Mouse (Mus musculus): Measurements from ENCODE around the gene Mrtfa. TPM values are rescaled to one million over a fixed set of nuclear protein-coding genes. Genes with fewer than 3 reads are reported as not detected.
"Not testable (repeated sequence)": the region's sequence is repeated elsewhere in the genome, so short reads cannot be mapped to it uniquely, and the experiment has no call there.

Mrtfa gene
- polyA plus RNA-seq, 1 experiment from 2014 or later: 25.8 TPM

DNA sequence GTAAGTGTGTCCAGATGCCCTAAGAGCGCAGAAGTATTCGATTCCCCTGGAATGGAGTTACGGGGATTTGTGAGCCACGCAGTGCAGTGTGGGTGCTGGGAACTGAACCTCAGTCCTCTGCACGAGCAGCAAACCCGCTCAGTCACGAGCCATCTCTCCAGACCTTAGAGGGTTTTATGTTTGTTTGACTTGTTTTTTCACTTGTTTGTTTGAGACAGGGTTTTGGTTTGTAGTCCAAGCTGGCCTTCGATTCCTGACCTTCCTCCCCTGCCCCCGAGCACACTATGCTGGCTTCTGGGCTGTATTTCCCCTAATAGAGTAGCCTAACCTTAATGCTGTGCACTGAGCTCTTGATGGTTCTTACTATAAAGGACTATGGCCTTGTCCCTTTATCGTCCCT, 34.5 kb upstream of the Mrtfa start:
- 89% methylated on average over 10 of the region's 10 CpGs for WGBS
- ATAC-seq (ENCODE audit: low FRiP score, low read depth): no peak
- Histone ChIP-seq H3K4me3 (no peak overlapping the region), H3K27ac (no peak overlapping the region), H3K4me2 (replicated peaks) (no peak overlapping the region), H3K9ac (no peak overlapping the region), H3K36me3 (no peaks in the 10 kb centered on the region), H3K27me3 (no peaks in the 10 kb centered on the region), H3K9me3 (no peaks in the 10 kb centered on the region), H3K4me1 (no peaks in the 10 kb centered on the region)

DNA sequence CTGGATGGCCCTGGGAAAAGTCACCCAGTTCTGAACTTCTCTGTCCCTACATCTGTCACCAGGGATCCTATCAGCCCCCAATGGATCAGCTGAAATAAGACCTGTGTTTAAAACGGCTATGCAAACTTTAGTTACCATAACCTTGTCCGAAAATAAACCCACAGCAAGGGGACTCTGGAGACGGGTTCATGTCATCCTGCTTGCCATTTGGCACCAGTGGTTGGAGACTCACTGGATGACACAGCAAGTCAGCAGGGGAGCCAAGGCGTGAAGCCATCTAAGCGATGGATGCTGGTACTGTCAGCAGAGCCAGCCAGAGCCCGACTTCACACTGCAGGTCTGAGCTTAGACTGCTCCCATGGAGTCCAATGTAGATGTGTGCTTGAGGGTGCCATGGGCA, 30.9 kb upstream of the Mrtfa start:
- whole genome bisulfite sequencing: 63% methylated on average over 6 of the region's 6 CpGs
- no peak overlapping the region for H3K4me2 ChIP-seq (replicated peaks)
- ATAC-seq (ENCODE audit: low FRiP score, low read depth): no peak
- H3K9me3 ChIP-seq: no peaks in the 10 kb centered on the region
- no peaks in the 10 kb centered on the region for H3K27me3 ChIP-seq
- no peak overlapping the region for H3K4me3 ChIP-seq
- H3K9ac ChIP-seq: no peak overlapping the region
- H3K27ac ChIP-seq: no peak overlapping the region
- H3K4me1 ChIP-seq: no peaks in the 10 kb centered on the region
- H3K36me3 ChIP-seq: no peaks in the 10 kb centered on the region

DNA sequence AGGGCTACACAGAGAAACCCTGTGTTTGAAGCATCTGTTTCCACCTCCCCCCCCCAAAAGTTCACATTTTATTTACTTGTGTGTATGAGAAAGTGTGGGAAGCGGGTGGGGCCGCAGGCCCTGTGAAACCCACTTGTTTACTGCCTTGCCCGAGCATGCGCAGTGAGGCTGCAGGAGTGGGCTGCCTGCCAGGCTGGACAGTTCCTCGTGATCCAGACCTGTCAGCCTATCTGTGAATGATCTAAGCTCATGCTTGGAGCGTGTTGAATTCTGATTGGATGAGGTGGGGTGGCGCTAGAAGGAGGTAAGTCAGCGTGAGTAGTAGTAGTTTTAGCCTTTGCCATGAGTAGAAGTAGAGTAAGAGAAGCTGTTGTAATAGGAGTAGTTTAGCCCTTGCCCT, 29.5 kb upstream of the Mrtfa start:
- H3K27me3 ChIP-seq; H3K36me3 ChIP-seq; H3K4me2 ChIP-seq (replicated peaks); H3K4me3 ChIP-seq; H3K9ac ChIP-seq; ATAC-seq (ENCODE audit: low FRiP score, low read depth); H3K4me1 ChIP-seq; H3K27ac ChIP-seq; H3K9me3 ChIP-seq: not testable (repeated sequence)
- WGBS: 67% methylated on average over 8 of the region's 8 CpGs

DNA sequence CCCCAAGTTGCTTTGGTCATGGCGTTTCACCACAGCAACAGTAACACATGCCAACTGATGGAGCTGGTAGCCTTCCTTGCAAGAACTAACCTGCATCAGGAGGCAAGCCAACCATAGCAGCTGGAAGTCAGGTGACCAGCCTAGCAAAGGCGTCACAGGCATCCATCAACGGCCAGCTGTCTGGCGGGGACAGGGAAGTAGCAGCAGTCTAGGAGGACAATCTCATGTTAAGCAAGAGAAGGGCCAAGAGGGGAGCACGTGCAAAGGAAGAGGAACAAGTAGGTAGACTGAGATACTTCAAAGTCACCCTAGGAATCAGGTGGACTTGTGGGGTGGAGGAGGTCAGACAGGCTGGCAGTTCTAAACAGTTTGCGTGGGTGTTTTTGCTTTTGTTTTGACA, 28.5 kb upstream of the Mrtfa start:
- no peak overlapping the region for H3K27ac ChIP-seq
- H3K9ac ChIP-seq: no peak overlapping the region
- WGBS: 66% methylated on average over 6 of the region's 6 CpGs
- H3K4me2 ChIP-seq (replicated peaks): no peak overlapping the region
- H3K4me1 ChIP-seq: no peaks in the 10 kb centered on the region
- H3K4me3 ChIP-seq: no peak overlapping the region
- no peak for ATAC-seq (ENCODE audit: low FRiP score, low read depth)
- no peaks in the 10 kb centered on the region for H3K9me3 ChIP-seq
- no peaks in the 10 kb centered on the region for H3K36me3 ChIP-seq
- no peaks in the 10 kb centered on the region for H3K27me3 ChIP-seq

DNA sequence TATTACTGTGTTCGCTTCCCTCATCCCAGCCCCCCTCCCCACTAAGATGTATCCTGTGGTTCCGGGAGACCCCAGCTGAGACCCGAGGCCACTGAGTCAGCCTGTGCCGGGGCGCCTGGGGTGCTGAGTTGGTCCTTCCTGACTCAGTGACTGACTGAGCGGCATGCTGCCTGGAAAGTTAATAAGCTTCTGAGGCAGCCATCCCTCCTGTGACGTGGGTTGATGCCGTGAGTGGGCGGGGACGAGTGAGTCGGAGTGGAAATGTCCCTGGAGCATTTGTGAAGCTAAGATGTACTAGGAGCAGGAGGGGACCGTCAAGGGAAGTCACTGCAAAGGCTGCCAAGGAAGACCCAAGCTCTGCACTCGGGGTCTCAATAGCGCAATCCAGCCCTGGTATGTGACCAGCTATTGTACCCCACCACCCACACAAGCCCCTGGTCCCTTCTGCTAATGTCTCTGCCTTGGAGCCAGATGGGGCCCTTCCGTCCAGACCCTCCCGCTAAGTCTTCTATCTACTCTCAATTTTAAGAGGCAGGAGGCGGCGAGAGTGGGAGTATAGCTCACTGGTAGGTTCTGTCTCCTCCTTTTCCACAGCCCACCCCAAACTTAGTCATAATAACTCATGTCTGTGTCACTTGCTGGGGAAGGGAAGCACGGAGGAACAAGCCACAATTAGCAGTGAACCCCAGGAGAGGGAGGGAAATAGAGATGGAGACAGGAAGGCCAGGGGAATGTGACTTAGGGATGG, 26.5 kb upstream of the Mrtfa start:
- no peak overlapping the region for H3K27ac ChIP-seq
- peaks cover 13% of the 10 kb centered on the region for H3K4me1 ChIP-seq
- no peaks in the 10 kb centered on the region for H3K9me3 ChIP-seq
- no peaks in the 10 kb centered on the region for H3K36me3 ChIP-seq
- H3K9ac ChIP-seq: no peak overlapping the region
- no peak for ATAC-seq (ENCODE audit: low FRiP score, low read depth)
- 83% methylated on average over 19 of the region's 19 CpGs for WGBS
- H3K4me2 ChIP-seq (replicated peaks): no peak overlapping the region
- H3K27me3 ChIP-seq: no peaks in the 10 kb centered on the region
- no peak overlapping the region for H3K4me3 ChIP-seq

DNA sequence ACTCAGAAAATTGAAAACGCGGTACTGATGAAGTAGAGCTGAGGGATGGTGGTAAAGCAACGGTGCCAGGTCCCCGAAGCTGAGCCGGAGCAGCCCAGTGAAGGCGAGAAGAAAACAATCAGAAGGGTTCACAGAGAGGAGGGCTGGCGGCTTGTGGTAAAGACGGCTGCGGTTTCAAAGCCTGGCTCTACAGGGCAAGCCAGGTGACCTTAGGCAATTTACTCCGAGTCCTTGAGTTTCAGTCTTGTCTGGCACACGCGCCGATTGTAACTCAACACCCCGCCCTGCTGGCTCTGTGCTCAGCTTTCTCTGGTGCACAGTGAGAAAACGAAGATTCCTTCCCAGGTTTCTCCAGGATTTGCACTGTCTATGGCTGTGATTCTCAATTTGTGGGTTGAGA, 22.4 kb upstream of the Mrtfa start:
- Histone ChIP-seq H3K36me3 (no peaks in the 10 kb centered on the region), H3K4me3 (no peak overlapping the region), H3K27me3 (no peaks in the 10 kb centered on the region), H3K4me2 (replicated peaks) (peak overlapping the region; percentile 51), H3K4me1 (peaks cover 25% of the 10 kb centered on the region), H3K9ac (no peak overlapping the region), H3K27ac (no peak overlapping the region), H3K9me3 (no peaks in the 10 kb centered on the region; the same call in 1 of the 2 replicates)
- 0 out of 2 replicates have a peak, but pooled peaks have one; percentile 13 for ATAC-seq (ENCODE audit: low FRiP score, low read depth)
- 25% methylated on average over 15 of the region's 15 CpGs for WGBS

DNA sequence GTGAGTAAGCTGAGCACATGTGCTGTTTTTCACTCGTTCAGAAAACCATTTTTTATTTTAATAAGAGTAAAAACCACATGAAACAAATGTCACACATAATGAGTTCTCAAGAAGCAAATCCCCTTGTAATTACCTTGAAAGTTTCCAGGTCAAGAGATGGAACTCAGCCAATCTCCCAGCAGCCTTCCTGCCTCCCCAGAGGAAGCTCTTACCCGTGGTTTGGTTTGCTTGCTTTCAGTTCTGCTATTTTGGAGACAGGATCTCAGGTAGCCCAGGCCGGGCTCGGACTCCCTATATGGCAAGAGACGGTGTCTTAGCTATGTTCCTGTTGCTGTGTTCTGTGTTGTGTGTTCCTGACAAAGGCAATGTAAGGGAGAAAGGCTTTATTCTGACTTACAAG, 19.9 kb upstream of the Mrtfa start:
- 42% methylated on average over 5 of the region's 5 CpGs for WGBS
- ATAC-seq (ENCODE audit: low FRiP score, low read depth): 0 out of 2 replicates have a peak, but pooled peaks have one; percentile 8

DNA sequence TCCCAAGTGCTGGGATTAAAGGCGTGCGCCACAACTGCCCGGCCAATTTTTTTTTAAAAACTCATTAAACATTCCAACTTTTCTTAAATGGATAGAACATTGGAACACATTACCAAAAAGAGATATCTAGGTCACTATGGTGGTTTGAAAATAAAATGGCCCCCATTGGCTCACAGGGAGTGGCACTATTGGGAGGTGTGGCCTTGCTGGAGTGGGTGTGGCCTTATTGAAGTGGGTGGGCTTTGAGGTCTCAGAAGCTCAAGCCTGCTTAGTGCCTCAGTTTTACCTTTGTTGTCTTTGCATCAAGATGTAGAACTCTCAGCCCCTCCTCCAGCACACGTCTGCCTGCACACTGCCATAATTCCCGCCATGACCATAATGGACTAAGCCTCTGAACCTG, 11.9 kb upstream of the Mrtfa start:
- H3K4me2 ChIP-seq (replicated peaks): no peak overlapping the region
- no peak overlapping the region for H3K4me3 ChIP-seq
- H3K36me3 ChIP-seq: no peaks in the 10 kb centered on the region
- WGBS: 94% methylated on average over 5 of the region's 5 CpGs
- no peaks in the 10 kb centered on the region for H3K27me3 ChIP-seq
- H3K4me1 ChIP-seq: no peaks in the 10 kb centered on the region
- no peak overlapping the region for H3K27ac ChIP-seq
- H3K9ac ChIP-seq: no peak overlapping the region
- peaks cover 9% of the 10 kb centered on the region for H3K9me3 ChIP-seq
- no peak for ATAC-seq (ENCODE audit: low FRiP score, low read depth)

More for the DNA sequence above, 19.9 kb upstream of the Mrtfa start:
- H3K4me1 ChIP-seq: peaks cover 25% of the 10 kb centered on the region
- no peak overlapping the region; the same call in 1 of the 2 replicates for H3K27ac ChIP-seq
- no peaks in the 10 kb centered on the region for H3K36me3 ChIP-seq
- 0 out of 2 replicates have a peak overlapping the region, but pooled peaks have one; percentile 7 for H3K4me2 ChIP-seq (replicated peaks)
- no peaks in the 10 kb centered on the region for H3K27me3 ChIP-seq
- H3K9me3 ChIP-seq: no peaks in the 10 kb centered on the region; the same call in 1 of the 2 replicates
- H3K4me3 ChIP-seq: no peak overlapping the region
- no peak overlapping the region for H3K9ac ChIP-seq

DNA sequence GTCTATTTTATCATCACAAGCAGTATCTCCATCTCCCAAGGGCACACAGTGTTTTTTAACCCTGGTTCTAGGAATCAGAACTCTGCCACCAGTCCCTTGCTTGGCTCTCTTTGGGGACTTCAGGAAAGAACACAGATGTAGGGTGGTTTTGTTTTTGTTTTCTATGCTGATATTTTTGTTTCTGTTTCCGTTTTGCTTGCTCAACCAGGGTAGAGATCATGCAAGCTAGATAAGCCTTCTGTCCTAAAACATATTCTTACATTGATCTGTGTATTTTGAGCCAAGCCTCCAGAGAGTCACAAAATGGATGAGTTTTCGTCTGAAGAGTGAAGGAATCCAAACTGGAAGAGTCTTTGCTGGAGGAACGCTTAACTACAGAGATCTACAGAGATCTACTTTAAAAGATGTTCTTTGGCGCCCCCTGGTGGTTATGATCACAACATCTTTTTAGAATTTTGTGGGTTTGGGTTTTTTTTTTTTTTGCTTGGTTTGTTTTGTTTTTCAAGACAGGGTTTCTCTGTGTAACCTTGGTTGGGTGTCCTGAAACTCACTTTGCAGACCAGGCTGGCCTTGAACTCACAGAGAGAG, 8.9 kb upstream of the Mrtfa start:
- 22% methylated on average over 4 of the region's 4 CpGs for WGBS
- Histone ChIP-seq H3K27ac (no peak overlapping the region), H3K9me3 (peaks cover 4% of the 10 kb centered on the region; the same call in 1 of the 2 replicates), H3K36me3 (no peaks in the 10 kb centered on the region), H3K9ac (no peak overlapping the region), H3K4me3 (no peak overlapping the region), H3K4me1 (peaks cover 3% of the 10 kb centered on the region; the same call in 1 of the 2 replicates), H3K4me2 (replicated peaks) (no peak overlapping the region), H3K27me3 (no peaks in the 10 kb centered on the region)
- no peak for ATAC-seq (ENCODE audit: low FRiP score, low read depth)

DNA sequence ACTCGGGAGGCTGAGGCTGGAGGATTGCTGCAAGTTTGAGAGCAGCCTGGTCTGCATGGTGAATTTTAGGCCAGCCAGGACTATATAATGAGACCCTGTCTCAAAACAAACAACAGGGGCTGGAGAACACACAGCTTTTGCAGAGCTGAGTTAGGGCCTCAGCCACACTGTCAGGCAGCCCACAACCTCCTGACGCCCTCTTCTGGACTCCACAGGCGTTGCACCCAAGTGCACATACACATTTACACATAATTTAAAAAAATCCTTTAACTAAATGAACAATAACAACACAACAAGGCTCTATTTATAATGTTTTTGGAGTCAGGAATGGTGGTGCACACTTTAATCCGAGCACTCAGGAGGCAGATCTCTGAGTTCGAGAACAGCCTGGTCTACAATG, 7.9 kb upstream of the Mrtfa start:
- H3K27ac ChIP-seq: no peak overlapping the region
- H3K4me1 ChIP-seq: peaks cover 3% of the 10 kb centered on the region; the same call in 1 of the 2 replicates
- WGBS: 88% methylated on average over 5 of the region's 5 CpGs

DNA sequence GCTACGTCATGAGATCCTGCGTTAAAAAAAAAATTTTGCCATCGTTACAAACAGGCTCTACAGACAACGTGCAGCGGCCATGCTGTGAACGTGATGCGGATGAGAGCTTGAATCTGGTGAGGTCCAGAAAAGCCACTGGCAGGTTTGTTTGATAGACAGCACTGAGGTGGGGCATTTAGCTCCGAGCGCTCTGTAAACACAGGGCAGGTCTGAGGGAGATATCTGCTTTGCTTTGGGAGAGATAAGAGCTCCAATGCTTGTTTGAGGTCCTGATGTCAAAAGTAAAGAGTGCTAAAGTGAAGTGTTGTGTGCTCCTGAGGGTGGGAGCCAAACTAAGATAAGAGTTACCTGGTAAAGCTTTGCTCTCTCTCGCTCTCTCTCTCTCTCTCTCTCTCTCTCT, 6.6 kb upstream of the Mrtfa start:
- Histone ChIP-seq H3K36me3 (no peaks in the 10 kb centered on the region), H3K9me3 (peaks cover 4% of the 10 kb centered on the region; the same call in 1 of the 2 replicates), H3K4me3 (no peak overlapping the region), H3K4me1 (peaks cover 5% of the 10 kb centered on the region; the same call in 1 of the 2 replicates), H3K27me3 (no peaks in the 10 kb centered on the region), H3K4me2 (replicated peaks) (no peak overlapping the region), H3K9ac (no peak overlapping the region), H3K27ac (no peak overlapping the region)
- no peak for ATAC-seq (ENCODE audit: low FRiP score, low read depth)
- 86% methylated on average over 10 of the region's 10 CpGs for WGBS

More for the DNA sequence above, 7.9 kb upstream of the Mrtfa start:
- Histone ChIP-seq H3K9me3 (peaks cover 4% of the 10 kb centered on the region; the same call in 1 of the 2 replicates), H3K36me3 (no peaks in the 10 kb centered on the region), H3K4me3 (no peak overlapping the region), H3K4me2 (replicated peaks) (no peak overlapping the region), H3K27me3 (no peaks in the 10 kb centered on the region), H3K9ac (no peak overlapping the region)
- ATAC-seq (ENCODE audit: low FRiP score, low read depth): no peak

DNA sequence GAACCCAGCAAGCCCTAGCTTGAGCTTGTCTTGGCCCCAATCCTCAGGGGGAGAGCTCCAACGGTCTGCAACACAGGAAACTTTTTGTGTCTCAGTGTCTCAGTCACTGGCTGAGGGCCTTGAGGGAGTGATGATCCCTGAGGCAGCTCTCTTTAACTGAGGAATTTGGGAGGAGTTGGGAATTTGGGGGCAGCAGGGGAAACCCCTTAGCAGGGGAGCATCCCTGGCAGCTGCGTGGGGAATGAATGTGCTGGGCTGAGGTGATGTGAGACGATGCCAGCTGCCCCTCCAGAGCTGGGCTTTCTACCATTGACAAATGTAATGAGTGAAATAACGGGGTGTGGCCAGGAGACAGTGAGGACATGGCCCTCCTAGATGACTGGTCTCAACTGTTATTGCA, 4.9 kb upstream of the Mrtfa start:
- no peaks in the 10 kb centered on the region for H3K27me3 ChIP-seq
- H3K27ac ChIP-seq: no peak overlapping the region
- 39% methylated on average over 4 of the region's 4 CpGs for whole genome bisulfite sequencing
- H3K9ac ChIP-seq: no peak overlapping the region
- H3K4me2 ChIP-seq (replicated peaks): no peak overlapping the region
- no peak overlapping the region for H3K4me3 ChIP-seq
- ATAC-seq (ENCODE audit: low FRiP score, low read depth): no peak
- no peaks in the 10 kb centered on the region for H3K36me3 ChIP-seq
- H3K4me1 ChIP-seq: peaks cover 16% of the 10 kb centered on the region; the same call in 1 of the 2 replicates
- H3K9me3 ChIP-seq: peaks cover 4% of the 10 kb centered on the region; the same call in 1 of the 2 replicates
